Mouse (Mus musculus) neural tube, embryonic 15.5 days (tissue): ENCODE measurements at regions not wholly inside any gene's neighbourhood (a gene's known extent, or its start where the extent isn't known, plus 50 kb on each side); places are given as distances from the start of the nearest gene placed in this dataset.

Experiments
- ATAC-seq: fragments of 200-750 bp; cut with Nextera tagmentation; 2 replicates; pipeline ENCODE4 v1.8.0; 2017; ENCODE audit warnings: mild to moderate bottlenecking, moderate TSS enrichment, moderate library complexity; ENCODE audit not compliant: low FRiP score
- H3K27ac ChIP-seq: fragments of 300-500 bp; sonication (generic); replicated peaks from 2 replicates; pipeline ENCODE4 v1.5.1; 2015; ENCODE audit warnings: mild to moderate bottlenecking, inconsistent platforms
- H3K27me3 ChIP-seq: fragments of 300-500 bp; sonication (generic); replicated peaks from 2 replicates; pipeline ENCODE4 v1.6.1; 2015; ENCODE audit warnings: inconsistent platforms
- H3K36me3 ChIP-seq: fragments of 300-500 bp; sonication (generic); 2 replicates; pipeline ENCODE4 v1.6.1; 2015; ENCODE audit warnings: inconsistent platforms
- H3K4me1 ChIP-seq: fragments of 300-500 bp; sonication (generic); 2 replicates; pipeline ENCODE4 v1.6.1; 2015; ENCODE audit warnings: inconsistent platforms
- H3K4me2 ChIP-seq: fragments of 300-500 bp; sonication (generic); 2 replicates; pipeline ENCODE4 v1.6.1; 2015; ENCODE audit warnings: inconsistent platforms, mild to moderate bottlenecking, moderate library complexity
- H3K4me3 ChIP-seq: fragments of 300-500 bp; sonication (generic); replicated peaks from 2 replicates; pipeline ENCODE4 v1.5.1; 2015; ENCODE audit warnings: mild to moderate bottlenecking, inconsistent platforms
- H3K9ac ChIP-seq: fragments of 300-500 bp; sonication (generic); replicated peaks from 2 replicates; pipeline ENCODE4 v1.6.1; 2015; ENCODE audit warnings: mild to moderate bottlenecking, inconsistent platforms
- H3K9me3 ChIP-seq: fragments of 300-500 bp; sonication (generic); replicated peaks from 2 replicates; pipeline ENCODE4 v1.6.1; 2016; ENCODE audit warnings: inconsistent platforms
- WGBS: fragments of 180-500 bp; shearing (Covaris S2); methylation state at CpG from one replicate; pipeline ENCODE4 v1.1.7; 2015; ENCODE audit warnings: mixed read lengths; 5-methylcytosine and 5-hydroxymethylcytosine counted together

DNA sequence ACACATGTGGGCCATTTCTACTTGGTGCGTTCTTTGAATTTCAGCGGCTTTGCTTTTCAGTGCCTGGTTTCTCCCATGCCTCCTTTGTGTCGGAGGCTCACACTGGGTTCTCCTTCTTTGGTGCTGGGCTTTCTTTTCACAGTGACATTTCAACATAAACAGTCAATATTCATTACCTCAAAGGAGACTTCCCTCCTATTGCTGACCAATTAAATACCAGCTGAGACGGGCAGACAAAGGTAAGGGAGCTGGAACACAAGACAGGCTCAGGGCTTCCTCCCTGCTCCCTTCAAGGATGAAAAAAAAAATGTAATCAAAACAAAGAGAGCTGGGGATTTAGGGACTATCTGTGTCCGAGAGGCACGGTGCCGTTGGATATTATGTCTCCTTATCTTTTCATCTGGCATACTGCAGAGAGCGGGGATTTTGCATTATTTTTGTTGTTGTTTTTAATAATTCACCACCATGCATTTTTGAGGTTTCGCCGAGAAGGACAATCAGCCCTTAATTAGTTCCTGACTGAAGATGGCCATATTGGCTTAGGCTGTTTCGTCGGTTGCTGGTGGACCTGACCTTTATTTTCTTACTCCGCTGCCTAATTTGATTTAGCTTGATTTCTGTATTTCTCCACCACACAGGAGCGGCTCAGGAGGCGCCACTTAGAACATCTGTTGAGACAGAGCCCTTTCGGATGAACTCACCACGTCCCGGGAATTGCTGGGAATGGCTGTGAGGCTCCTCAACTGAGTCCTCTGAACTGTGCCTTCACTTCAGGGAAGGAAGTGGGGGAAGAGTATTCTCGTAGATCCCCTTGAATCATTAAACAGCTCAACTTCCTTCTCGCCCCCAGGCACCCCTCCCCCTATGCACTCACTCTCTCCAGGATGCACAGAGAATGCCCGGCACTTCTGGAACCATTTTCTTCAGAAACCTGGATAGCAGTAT, 373.9 kb downstream of the Nr2f2 start:
- Histone ChIP-seq H3K27ac (no peak overlapping the region), H3K36me3 (no peaks in the 10 kb centered on the region), H3K27me3 (peaks cover 48% of the 10 kb centered on the region), H3K9me3 (no peaks in the 10 kb centered on the region), H3K4me1 (peaks cover 13% of the 10 kb centered on the region; the same call in 1 of the 2 replicates), H3K4me3 (peak overlapping the region; percentile 32), H3K4me2 (peak overlapping the region; percentile 53), H3K9ac (0 out of 2 replicates have a peak overlapping the region, but pooled peaks have one; percentile 15)
- 3% methylated on average over 21 of the region's 21 CpGs for WGBS
- ATAC-seq = peak; percentile 61; the same call in 1 of the 2 replicates

DNA sequence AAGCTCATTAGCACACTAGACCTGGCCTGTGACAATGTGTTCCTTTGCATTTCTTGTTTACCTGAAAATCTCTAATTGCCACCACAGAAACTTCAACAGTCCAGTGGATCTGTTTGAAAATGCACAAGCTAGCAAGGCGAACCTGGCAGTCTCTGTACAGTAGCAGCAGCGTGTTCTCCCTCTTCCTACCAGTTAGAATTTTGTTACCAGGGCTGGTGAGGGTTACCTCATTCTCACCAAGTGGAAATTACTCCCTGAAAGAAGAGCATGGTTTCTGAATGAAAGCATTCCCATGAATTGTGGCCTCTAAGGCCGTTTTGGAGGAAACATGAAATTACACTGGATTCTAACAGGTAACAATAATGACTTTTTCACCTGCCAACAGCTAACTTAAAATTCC, 374.6 kb downstream of the Nr2f2 start:
- ATAC-seq = no peak
- Histone ChIP-seq H3K4me1 (peaks cover 13% of the 10 kb centered on the region; the same call in 1 of the 2 replicates), H3K27me3 (peaks cover 49% of the 10 kb centered on the region), H3K27ac (no peak overlapping the region), H3K4me3 (0 out of 2 replicates have a peak overlapping the region, but pooled peaks have one; percentile 32), H3K4me2 (peak overlapping the region; percentile 53), H3K9me3 (no peaks in the 10 kb centered on the region), H3K9ac (no peak overlapping the region), H3K36me3 (no peaks in the 10 kb centered on the region)
- WGBS = 25% methylated on average over 3 of the region's 3 CpGs

DNA sequence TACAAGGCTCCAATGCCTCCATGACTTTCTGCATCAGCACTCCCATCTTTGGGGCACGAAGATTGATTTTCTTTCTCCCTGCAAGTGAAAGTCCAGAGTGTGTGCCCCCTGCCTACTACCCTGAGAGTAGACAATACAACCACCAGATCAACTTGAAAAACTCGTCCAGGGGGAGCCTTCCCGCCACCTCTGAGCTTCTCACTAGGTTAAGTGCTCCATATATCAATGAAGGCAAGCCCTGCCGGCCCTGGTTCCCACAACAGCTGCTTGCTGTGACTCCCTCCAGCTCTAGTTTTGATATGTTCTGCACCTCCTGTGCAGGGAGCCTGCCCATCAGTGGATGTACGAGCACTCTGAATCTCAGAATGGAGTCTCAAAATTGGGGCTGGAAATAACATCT, 377.8 kb downstream of the Nr2f2 start:
- H3K27ac ChIP-seq = no peak overlapping the region
- peaks cover 52% of the 10 kb centered on the region for H3K27me3 ChIP-seq
- WGBS = 10% methylated on average over 5 of the region's 5 CpGs
- no peaks in the 10 kb centered on the region for H3K9me3 ChIP-seq
- H3K9ac ChIP-seq = no peak overlapping the region
- no peak overlapping the region for H3K4me3 ChIP-seq
- H3K36me3 ChIP-seq = no peaks in the 10 kb centered on the region
- no peak overlapping the region for H3K4me2 ChIP-seq
- H3K4me1 ChIP-seq = peaks cover 11% of the 10 kb centered on the region; the same call in 1 of the 2 replicates
- ATAC-seq = no peak

DNA sequence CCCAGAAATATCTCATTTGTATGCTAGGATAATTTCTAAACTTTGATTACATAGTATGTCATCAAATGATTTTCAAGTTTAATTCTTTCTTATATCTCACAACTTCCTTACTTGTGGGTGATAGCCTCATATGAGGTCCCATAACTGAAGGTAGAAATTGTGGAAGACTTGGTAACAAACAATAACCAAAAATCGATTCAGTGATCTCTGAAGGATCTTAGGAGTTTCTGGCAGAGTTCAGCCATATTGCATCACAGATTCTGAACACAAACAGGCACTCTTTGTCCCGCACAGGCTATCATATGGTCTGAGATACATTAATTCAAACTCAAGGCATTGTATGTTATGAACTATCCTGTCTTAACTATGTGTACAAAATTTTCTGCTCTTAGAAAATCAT, 385.2 kb downstream of the Nr2f2 start:
- Histone ChIP-seq H3K4me3 (no peak overlapping the region), H3K4me1 (no peaks in the 10 kb centered on the region), H3K9me3 (no peaks in the 10 kb centered on the region), H3K4me2 (no peak overlapping the region), H3K27ac (no peak overlapping the region), H3K9ac (no peak overlapping the region), H3K36me3 (no peaks in the 10 kb centered on the region), H3K27me3 (peaks cover 22% of the 10 kb centered on the region; the same call in 1 of the 2 replicates)
- WGBS = 86% methylated on average over 2 of the region's 2 CpGs
- no peak for ATAC-seq

DNA sequence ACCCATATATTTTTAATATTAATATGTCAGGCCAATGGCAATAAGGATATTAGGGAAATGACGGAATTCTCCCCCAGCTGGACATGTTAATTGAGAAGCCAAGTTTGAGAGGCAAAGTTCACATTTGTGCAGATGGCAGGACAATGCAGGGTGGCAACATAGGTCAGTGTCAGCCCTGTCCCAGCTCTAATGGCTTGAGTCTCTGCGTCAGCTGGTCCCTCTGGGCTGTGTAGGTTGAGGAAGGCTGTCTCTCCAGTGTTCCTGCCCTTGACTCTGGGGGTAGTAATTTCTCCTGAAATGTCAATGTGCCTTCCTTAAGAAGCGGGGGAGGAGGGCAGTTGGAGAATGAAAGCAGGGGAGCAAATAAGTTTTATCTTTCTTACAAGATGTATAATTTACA, 390.2 kb downstream of the Nr2f2 start:
- 56% methylated on average over 3 of the region's 3 CpGs for WGBS
- Histone ChIP-seq H3K36me3 (no peaks in the 10 kb centered on the region), H3K27ac (no peak overlapping the region), H3K4me3 (no peak overlapping the region), H3K9me3 (no peaks in the 10 kb centered on the region), H3K4me1 (no peaks in the 10 kb centered on the region), H3K9ac (no peak overlapping the region), H3K27me3 (0 out of 2 replicates have a peak, but pooled peaks cover 10% of the 10 kb centered on the region), H3K4me2 (no peak overlapping the region)
- ATAC-seq = no peak

DNA sequence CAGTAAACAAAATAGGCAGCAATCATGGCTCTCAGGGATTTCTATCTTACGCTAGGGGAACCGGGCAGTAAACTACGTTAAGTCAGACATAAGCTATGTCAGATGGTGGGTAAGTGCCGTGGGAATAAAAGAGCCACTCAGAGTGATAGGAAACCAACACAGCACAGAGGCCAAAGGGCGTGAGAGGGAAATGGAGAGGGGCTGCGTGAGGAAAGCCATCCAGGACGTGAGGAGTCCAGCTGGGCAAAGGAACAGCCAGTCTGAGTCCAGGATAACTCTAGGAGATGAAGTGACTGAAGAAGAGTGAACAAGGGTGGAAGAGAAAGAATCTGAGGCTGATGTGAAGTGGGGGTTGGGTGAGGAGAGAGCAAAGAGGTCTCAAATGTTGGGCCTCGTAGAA, 402.5 kb downstream of the Nr2f2 start:
- Histone ChIP-seq H3K4me3 (no peak overlapping the region), H3K4me2 (no peak overlapping the region), H3K36me3 (no peaks in the 10 kb centered on the region), H3K4me1 (no peaks in the 10 kb centered on the region), H3K27me3 (peaks cover 17% of the 10 kb centered on the region), H3K9ac (no peak overlapping the region), H3K9me3 (no peaks in the 10 kb centered on the region), H3K27ac (no peak overlapping the region)
- no peak for ATAC-seq
- WGBS = 76% methylated on average over 8 of the region's 8 CpGs

DNA sequence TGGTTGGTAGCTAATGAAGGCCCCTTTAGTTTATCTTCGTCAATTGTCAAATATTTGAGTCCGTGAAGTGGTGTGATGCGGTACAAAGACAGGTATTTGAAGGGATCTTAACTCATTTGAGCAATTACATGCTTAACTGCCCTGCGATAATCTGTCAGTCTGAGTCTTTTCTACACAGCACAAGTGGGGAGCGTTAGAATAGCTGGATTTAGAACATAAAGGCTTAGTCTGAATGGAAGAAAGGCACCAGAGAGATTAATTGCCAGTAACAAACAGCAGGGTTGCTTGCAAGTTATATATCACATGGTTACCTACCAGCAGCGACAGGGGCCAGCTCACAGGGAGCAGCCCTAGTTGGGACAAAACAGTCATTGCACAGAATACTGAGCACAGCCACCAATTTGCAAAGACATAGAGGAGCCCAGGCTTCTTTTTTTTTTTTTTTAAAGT, 416.3 kb downstream of the Nr2f2 start:
- H3K36me3 ChIP-seq = no peaks in the 10 kb centered on the region
- peaks cover 66% of the 10 kb centered on the region for H3K27me3 ChIP-seq
- 10% methylated on average over 6 of the region's 6 CpGs for WGBS
- H3K27ac ChIP-seq = no peak overlapping the region
- ATAC-seq = no peak
- no peak overlapping the region for H3K4me3 ChIP-seq
- H3K9me3 ChIP-seq = no peaks in the 10 kb centered on the region
- 0 out of 2 replicates have a peak overlapping the region, but pooled peaks have one; percentile 6 for H3K4me2 ChIP-seq
- H3K9ac ChIP-seq = no peak overlapping the region
- peaks cover 10% of the 10 kb centered on the region for H3K4me1 ChIP-seq

DNA sequence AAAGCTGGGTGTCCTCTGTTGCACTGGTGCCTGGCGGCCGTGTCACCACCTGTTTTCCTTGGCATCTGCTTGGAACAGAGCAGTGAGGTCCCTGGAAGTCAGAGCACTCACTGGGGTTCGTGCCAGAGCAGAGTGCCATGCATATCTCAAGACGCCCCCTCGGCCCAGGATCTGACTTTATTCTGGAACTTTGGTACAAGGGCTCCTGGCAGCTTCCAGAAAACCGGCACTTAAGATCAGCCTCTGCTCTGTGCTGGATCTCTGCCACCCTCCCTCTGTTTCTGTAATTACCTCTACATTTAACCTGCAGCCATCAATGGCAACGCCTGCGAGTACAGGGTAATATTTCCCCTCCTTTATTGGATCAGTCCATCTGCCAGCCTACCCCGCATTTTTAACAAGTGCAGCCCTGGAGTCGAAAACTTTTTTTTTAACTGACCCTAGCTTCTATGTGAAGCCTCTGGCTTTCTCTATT, 416.9 kb downstream of the Nr2f2 start:
- peaks cover 10% of the 10 kb centered on the region for H3K4me1 ChIP-seq
- no peaks in the 10 kb centered on the region for H3K36me3 ChIP-seq

DNA sequence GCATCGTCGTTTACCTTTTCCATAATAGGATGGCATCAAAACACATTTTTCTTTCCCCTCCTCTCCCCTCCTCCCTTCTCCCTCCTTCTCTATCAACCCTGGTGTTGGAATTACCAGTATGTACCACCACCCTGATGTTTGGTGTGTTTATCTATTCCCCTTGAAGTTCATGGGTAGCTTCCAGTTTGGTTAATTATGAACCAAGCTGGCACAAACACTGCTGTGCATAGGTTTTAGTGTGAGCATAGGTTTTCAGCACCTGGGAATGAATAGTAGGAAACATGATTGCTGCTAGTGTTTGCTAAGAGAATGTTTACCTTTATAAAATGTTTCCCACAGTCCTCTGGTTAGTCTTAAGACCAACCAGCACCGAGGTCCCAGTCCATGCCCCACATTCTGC, 420.1 kb downstream of the Nr2f2 start:
- WGBS = 86% methylated on average over 3 of the region's 3 CpGs

More for the DNA sequence above, 416.9 kb downstream of the Nr2f2 start:
- Histone ChIP-seq H3K4me3 (no peak overlapping the region), H3K9ac (no peak overlapping the region), H3K27me3 (peaks cover 64% of the 10 kb centered on the region), H3K4me2 (peak overlapping the region; percentile 1; the same call in 1 of the 2 replicates), H3K27ac (no peak overlapping the region), H3K9me3 (no peaks in the 10 kb centered on the region)
- no peak for ATAC-seq
- 12% methylated on average over 10 of the region's 10 CpGs for WGBS

DNA sequence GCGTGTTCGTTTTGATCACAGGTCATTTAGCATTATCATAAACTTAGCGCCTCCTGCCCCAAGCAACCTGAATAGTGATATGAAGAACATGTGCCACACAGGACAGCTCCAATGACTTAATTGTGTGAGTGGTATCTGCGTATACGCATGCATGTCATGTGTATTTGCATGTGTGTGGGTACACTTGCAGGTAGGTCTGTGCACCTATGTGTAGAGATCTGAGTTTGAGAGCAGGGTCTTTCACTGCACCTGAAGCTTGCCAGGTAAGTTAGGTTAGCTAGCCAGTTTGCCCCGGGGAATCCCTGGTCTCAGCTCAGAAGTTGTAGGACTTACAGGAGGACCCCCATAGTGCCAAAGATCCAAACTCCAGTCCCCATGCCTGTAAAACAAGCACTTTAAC, 424.7 kb downstream of the Nr2f2 start:
- Histone ChIP-seq H3K27ac (no peak overlapping the region), H3K4me1 (no peaks in the 10 kb centered on the region), H3K9ac (no peak overlapping the region), H3K9me3 (no peaks in the 10 kb centered on the region), H3K4me3 (no peak overlapping the region), H3K4me2 (no peak overlapping the region), H3K36me3 (no peaks in the 10 kb centered on the region), H3K27me3 (peaks cover 39% of the 10 kb centered on the region)
- WGBS = 91% methylated on average over 6 of the region's 6 CpGs
- ATAC-seq = no peak

More for the DNA sequence above, 420.1 kb downstream of the Nr2f2 start:
- Histone ChIP-seq H3K4me1 (peaks cover 10% of the 10 kb centered on the region), H3K4me2 (no peak overlapping the region), H3K36me3 (no peaks in the 10 kb centered on the region), H3K9ac (no peak overlapping the region), H3K27ac (no peak overlapping the region), H3K27me3 (peaks cover 53% of the 10 kb centered on the region), H3K4me3 (no peak overlapping the region), H3K9me3 (no peaks in the 10 kb centered on the region)
- no peak for ATAC-seq

DNA sequence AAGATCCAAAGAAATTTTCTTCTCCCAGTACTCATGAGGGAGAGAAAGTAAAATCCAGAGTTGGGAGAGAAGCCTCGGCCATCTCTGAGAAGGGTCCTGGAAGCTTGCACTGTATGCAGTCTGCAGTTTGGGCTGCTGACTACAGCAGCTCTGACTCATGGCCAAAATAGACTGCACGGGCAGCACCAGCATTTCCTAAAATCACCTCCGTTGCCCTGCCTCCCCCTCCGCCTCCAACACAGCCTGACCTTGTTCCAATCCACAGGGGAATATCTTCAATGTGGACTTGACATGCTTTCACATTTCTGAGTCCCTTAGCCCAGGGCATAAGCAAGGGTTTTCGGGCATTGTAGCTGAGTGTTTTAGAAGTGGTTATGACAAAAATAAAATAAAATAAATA, 441.3 kb downstream of the Nr2f2 start:
- Histone ChIP-seq H3K4me1 (no peaks in the 10 kb centered on the region), H3K4me3 (no peak overlapping the region), H3K36me3 (no peaks in the 10 kb centered on the region), H3K9me3 (no peaks in the 10 kb centered on the region), H3K9ac (no peak overlapping the region), H3K27ac (no peak overlapping the region), H3K4me2 (no peak overlapping the region), H3K27me3 (0 out of 2 replicates have a peak, but pooled peaks cover 5% of the 10 kb centered on the region)
- WGBS = 88% methylated on average over 5 of the region's 5 CpGs
- ATAC-seq = no peak

DNA sequence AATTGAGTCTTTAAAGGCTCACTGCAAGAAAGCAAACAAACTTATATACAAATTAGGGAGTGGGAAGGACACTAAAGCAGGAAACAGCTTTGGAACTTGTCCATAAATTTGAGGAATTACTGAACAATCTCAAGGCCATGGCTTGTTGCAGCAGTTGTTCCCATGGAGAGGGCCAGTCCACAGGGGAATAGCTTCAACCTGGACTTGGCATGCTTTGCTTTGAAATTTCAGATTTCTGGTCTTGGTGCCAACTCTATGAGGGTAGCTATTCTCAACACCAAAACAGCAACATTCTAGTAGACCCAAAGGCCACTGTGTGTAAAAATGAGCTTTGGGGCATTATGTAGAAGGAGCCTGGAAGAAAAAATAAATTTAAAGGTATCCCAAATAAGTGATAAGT, 442.0 kb downstream of the Nr2f2 start:
- no peak overlapping the region for H3K9ac ChIP-seq

More for the DNA sequence above, 442.0 kb downstream of the Nr2f2 start:
- Histone ChIP-seq H3K27me3 (no peaks in the 10 kb centered on the region), H3K4me1 (no peaks in the 10 kb centered on the region), H3K4me2 (no peak overlapping the region), H3K9me3 (no peaks in the 10 kb centered on the region), H3K36me3 (no peaks in the 10 kb centered on the region), H3K4me3 (no peak overlapping the region), H3K27ac (no peak overlapping the region)
- no peak for ATAC-seq
